10 mouse cellular contexts compared by ENCODE assay signal in genomic region chr4:145161243-145161642, GRCm38 (mm10). TPM values are rescaled to one million over a fixed set of nuclear protein-coding genes. Genes with fewer than 3 reads are reported as not detected.
DNase-seq lines count a peak whose midpoint lies in the region; ATAC-seq and TF ChIP-seq lines count a peak whose summit lies in the region.
"Had no signal": no experiment of that assay in that cellular context is flagged by ENCODE, and none has a peak within 500 bp of the region (broad histone marks: within the 10 kb centered on the region; RNA-seq: fewer than 3 reads in every experiment).

No protein-coding gene starts in this region.

- no peaks in the 10 kb centered on the region for H3K27me3 ChIP-seq in heart, adult 2 months (ENCODE audit: control insufficient read depth, insufficient read depth, low read length)
- H3K27me3 ChIP-seq in thymus, adult 2 months (ENCODE audit: control insufficient read depth, insufficient read depth, low read length): no peaks in the 10 kb centered on the region
- H3K27me3 ChIP-seq in intestine, postnatal 0 days (replicated peaks; ENCODE audit: control insufficient read depth, insufficient read depth, low read length): no peaks in the 10 kb centered on the region
- H3K27me3 ChIP-seq: neural tube, embryonic 12.5 days had no signal

- no peak for TF ChIP-seq POLR2A in heart, adult 2 months (IDR thresholded peaks at IDR 0.05; ENCODE audit: insufficient read depth, low read depth, low read length)
- TF ChIP-seq POLR2A in thymus, adult 2 months (IDR thresholded peaks at IDR 0.05; ENCODE audit: control insufficient read depth, extremely low read depth, insufficient read depth, low read length, poor library complexity): no peak

- no peaks in the 10 kb centered on the region for H3K9me3 ChIP-seq in intestine, postnatal 0 days (ENCODE audit: control insufficient read depth)
- H3K9me3 ChIP-seq: neural tube, embryonic 12.5 days had no signal

- TF ChIP-seq CTCF in heart, adult 2 months (IDR thresholded peaks at IDR 0.05): peak; percentile 59
- no peak for TF ChIP-seq CTCF in thymus, adult 2 months (IDR thresholded peaks at IDR 0.05; ENCODE audit: borderline replicate concordance, control insufficient read depth, extremely low read depth, insufficient read depth, low read length, poor library complexity)
- TF ChIP-seq CTCF in intestine, postnatal 0 days (IDR thresholded peaks at IDR 0.05; ENCODE audit: low read depth): peak; percentile 70

- no peaks in the 10 kb centered on the region; the same call in 1 of the 2 replicates for H3K36me3 ChIP-seq in heart, adult 2 months (ENCODE audit: control insufficient read depth, insufficient read depth, low read length)
- H3K36me3 ChIP-seq in thymus, adult 2 months (ENCODE audit: control insufficient read depth, insufficient read depth, low read length): peaks cover 70% of the 10 kb centered on the region
- peaks cover 94% of the 10 kb centered on the region for H3K36me3 ChIP-seq in intestine, postnatal 0 days (ENCODE audit: control insufficient read depth, insufficient read depth)

- H3K4me1 ChIP-seq in heart, adult 2 months (ENCODE audit: control insufficient read depth, insufficient read depth, low read length): no peaks in the 10 kb centered on the region
- 0 out of 2 replicates have a peak, but pooled peaks cover 3% of the 10 kb centered on the region for H3K4me1 ChIP-seq in thymus, adult 2 months (replicated peaks; ENCODE audit: control insufficient read depth, insufficient read depth, low read length)
- no peaks in the 10 kb centered on the region for H3K4me1 ChIP-seq in intestine, postnatal 0 days (replicated peaks; ENCODE audit: control insufficient read depth, insufficient read depth, low read length)
- H3K4me1 ChIP-seq: neural tube, embryonic 12.5 days had no signal

- H3K4me3 ChIP-seq in heart, adult 2 months: no peak overlapping the region
- no peak overlapping the region for H3K4me3 ChIP-seq in thymus, adult 2 months (ENCODE audit: control insufficient read depth, insufficient read depth, low read length)
- no peak overlapping the region for H3K4me3 ChIP-seq in intestine, postnatal 0 days (ENCODE audit: low read depth, low read length)
- H3K4me3 ChIP-seq: neural tube, embryonic 12.5 days had no signal

- TF ChIP-seq EP300 in heart, adult 2 months (IDR thresholded peaks at IDR 0.05; ENCODE audit: insufficient read depth, low read depth, low read length): no peak

- WGBS in heart, adult 2 months: 79% methylated on average over 1 of the region's 1 CpGs
- WGBS in thymus, adult 2 months: 93% methylated on average over 1 of the region's 1 CpGs
- WGBS in intestine, postnatal 0 days: 75% methylated on average over 1 of the region's 1 CpGs

- H3K4me2 ChIP-seq in intestine, postnatal 0 days (replicated peaks; ENCODE audit: low read depth): no peak overlapping the region
- H3K4me2 ChIP-seq: heart, embryonic 11.5 days; neural tube, embryonic 12.5 days had no signal

- no peak for ATAC-seq in intestine, postnatal 0 days

- intact Hi-C loops in heart, adult 2 months (cut with DNase I): loop anchor here (10.0 kb wide), 1 partner anchor 396 kb away; no protein-coding TSS in a partner anchor

- no peak for DNase-seq in heart, adult 2 months
- DNase-seq in heart, adult 11 months: no peak
- peak; percentile 21 for DNase-seq in thymus, adult 2 months
- no peak for DNase-seq in thymus, adult 18-20 months
- DNase-seq in thymus, postnatal 25 days: peak; percentile 12
- no peak for DNase-seq in Muller cell, postnatal 12 days (ENCODE audit: inconsistent ontology term)
- no peak for DNase-seq in cerebellum, adult 9-11 months

- no peak overlapping the region for H3K27ac ChIP-seq in heart, adult 2 months
- H3K27ac ChIP-seq in thymus, adult 2 months (ENCODE audit: control insufficient read depth, insufficient read depth, low read length): no peak overlapping the region
- no peak overlapping the region for H3K27ac ChIP-seq in intestine, postnatal 0 days (ENCODE audit: low read depth, low read length)
- H3K27ac ChIP-seq: neural tube, embryonic 12.5 days had no signal

- H3K9ac ChIP-seq in heart, adult 2 months (ENCODE audit: low read depth, low read length): no peak overlapping the region
- no peak overlapping the region for H3K9ac ChIP-seq in intestine, postnatal 0 days (ENCODE audit: low read depth, low read length)
- H3K9ac ChIP-seq: neural tube, embryonic 12.5 days had no signal

- no peaks in the 10 kb centered on the region for H3K79me2 ChIP-seq in heart, adult 2 months (replicated peaks; ENCODE audit: control insufficient read depth, insufficient read depth, low read length)

RNA-seq across cellular contexts. Expression of gene Vps13d, which starts 33.6 kb away (rescaled TPM):
- 10 to 100 TPM; 65.8 to 77.1 TPM for total RNA-seq in heart, adult 2 months (2021)
- polyA plus RNA-seq in heart, adult 2 months (2012; rRNA removed): 24.8 and 41.5 TPM in 2 replicates
- 22.5 and 23.5 TPM in 2 replicates for polyA plus RNA-seq in thymus, adult 2 months (2012; rRNA removed)
- polyA plus RNA-seq in intestine, postnatal 0 days (2015; fragmentation: Nextera tagmentation; extraction: Ambion mirVana): 14.8 and 18.2 TPM in 2 replicates

Comparison
In these comparisons a context has a peak if more than half of its experiments do, and no peak if none do; other contexts are left out.
1. DNase-seq: peak in thymus, adult 2 months (single experiment) and thymus, postnatal 25 days (single experiment); none in heart, adult 2 months (0 of 2), heart, adult 11 months (single experiment), thymus, adult 18-20 months (0 of 2), Muller cell, postnatal 12 days (single experiment) and cerebellum, adult 9-11 months (single experiment).